Mouse (Mus musculus) CD8-positive naive resting alpha-beta T cell, adult 2 months (primary cell): ENCODE results near the gene Cdh4.

Source experiments
- DNase-seq, 2 experiments: peaks; one replicate each; pipeline ENCODE4 v3.0.0; 2022; ENCODE audit warnings: low read depth in 2 of 2, low spot score in 2 of 2

Cdh4 gene

DNA sequence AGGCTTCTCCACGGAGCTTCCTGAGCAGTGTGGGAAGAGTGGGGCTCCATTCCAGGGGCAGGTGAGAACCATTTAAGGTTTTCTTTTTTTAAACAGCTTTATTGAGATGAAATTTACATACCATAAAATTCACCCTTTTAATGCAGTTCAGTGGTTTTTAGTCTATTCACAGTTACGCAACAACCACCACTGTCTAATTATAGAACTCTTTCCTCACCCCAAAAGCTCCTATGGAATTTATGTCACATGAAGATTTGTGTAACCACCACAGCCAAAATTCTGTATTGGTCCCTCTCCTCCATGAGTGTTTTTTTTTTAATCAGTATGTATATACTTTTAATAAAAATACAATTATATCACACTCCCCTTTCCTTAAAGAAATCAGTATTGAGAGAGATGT lies 144.8 kb downstream of the Cdh4 start:
- DNase-seq, result no peak

DNA sequence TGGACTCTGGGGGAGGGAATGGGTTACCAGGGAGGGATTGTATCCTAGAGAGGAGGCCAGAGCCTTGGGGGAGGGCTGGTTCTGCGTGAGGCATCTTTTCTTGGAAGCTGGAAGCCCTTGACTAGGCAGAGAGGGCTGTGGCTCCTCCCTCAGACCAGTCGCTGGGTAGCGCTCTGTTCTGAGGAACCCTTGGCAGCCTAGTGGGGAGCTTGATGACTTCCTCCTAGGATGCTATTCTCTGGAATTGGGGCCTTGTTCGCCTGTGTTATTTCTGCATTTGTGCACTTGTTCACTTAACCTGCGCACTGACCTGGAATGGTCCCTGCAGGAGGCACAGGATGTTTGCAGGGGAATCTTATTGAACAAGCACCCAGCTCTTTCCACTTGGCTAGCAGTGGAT lies 149.4 kb downstream of the Cdh4 start:
- no peak for DNase-seq

DNA sequence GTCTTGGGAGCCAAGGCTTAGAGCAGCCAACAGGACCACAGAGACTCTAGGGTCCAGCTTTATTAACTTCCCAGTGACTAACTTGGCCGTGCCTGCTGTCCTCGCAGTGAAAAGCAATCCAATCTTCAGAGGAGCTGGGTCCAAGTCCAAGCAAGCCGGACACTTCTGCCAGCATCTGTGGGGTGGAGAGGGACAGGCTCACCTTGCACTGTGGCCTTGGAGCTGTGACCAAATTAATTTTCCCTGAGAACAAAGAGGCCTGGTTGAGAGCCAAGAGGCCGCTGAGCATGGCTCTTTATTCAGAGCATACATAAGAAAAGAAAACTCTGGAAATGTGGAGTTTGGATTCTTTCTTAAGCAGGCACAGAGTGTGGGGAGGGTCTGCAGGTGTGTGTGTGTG lies 152.8 kb downstream of the Cdh4 start:
- no peak for DNase-seq

- no peak for DNase-seq
Observed at GRCm38 (mm10) chr2:179598886-179599285, 156.7 kb downstream of the Cdh4 start.

GRCm38 (mm10) chr2:179599886-179600285 lies 157.7 kb downstream of the Cdh4 start:
- no peak for DNase-seq

DNA sequence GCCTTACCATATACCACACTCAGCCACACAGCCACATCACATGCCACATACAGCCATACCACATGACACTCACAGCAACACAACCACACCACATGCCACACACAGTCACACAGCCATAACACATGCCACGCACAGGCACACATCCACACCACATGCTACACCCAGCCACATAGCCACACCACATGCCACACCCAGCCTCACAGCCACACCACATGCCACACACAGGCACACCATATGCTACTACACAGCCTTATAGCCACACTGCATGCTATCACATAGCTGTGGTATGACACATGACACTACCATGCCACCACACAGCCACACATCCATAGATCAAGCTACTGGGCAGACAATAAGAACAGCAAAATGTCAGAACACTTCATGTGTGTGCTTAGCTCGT lies 158.1 kb downstream of the Cdh4 start:
- no peak for DNase-seq

GRCm38 (mm10) chr2:179601167-179601566 lies 158.9 kb downstream of the Cdh4 start:
- no peak for DNase-seq

DNA sequence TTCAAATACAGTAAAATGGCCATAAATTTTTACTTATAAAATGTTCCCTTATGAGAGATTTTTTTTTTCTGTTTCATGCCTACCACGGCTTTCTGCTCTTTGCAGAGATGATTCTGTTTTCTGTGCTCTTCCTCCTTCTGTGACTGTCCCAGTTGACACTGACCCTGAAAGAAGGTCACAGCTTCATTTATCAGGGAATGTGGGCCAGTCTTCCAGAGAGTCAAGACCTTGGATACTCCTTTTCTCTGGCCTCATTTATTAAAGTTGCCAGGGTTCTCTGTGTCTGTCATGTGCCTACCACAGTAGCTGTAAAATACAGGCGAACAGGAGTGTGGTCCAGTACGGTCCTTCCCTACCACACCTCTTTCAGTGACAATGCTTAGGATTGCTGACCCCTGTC lies 162.5 kb downstream of the Cdh4 start:
- DNase-seq, result no peak

- DNase-seq, result no peak
Observed at GRCm38 (mm10) chr2:179605255-179605654, 163.0 kb downstream of the Cdh4 start.

DNA sequence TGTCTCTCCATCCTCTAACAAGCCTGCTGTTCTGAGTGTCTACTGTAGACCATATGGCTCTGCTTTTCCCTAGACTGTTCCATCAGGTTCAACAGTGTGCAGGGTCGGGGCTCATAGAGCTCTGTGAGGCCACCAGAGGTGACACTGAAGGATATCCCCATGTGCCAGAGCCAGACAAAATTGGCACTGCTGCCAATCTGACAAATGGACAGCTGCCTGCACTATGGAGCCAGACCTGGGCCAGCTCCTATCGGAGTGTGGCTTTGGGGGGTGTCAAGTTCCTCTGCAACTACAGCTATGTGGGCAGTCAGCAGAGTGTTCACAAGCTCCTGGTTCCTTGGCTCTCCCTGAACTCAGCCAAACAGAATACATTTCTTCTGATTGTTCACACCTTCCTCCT lies 164.1 kb downstream of the Cdh4 start:
- DNase-seq, result no peak

DNA sequence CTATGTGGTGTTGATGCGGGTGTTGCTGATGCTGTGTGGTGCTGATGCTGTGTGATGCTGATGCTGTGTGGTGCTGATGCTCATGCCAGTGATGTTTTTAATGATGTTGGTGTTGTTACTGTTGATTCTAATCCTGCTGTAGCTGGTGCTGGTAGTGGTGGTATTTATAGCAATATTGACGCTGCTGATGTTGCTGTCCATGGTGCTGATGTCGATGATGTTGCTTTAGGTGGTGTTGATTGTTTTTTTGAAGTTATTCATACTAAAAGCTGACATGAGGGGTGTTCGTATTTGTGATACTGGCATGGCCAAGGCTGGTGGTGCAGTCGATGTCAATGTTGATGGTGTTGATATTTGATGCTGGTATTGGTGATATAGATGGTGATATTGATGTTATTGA lies 173.7 kb downstream of the Cdh4 start:
- no peak for DNase-seq

DNA sequence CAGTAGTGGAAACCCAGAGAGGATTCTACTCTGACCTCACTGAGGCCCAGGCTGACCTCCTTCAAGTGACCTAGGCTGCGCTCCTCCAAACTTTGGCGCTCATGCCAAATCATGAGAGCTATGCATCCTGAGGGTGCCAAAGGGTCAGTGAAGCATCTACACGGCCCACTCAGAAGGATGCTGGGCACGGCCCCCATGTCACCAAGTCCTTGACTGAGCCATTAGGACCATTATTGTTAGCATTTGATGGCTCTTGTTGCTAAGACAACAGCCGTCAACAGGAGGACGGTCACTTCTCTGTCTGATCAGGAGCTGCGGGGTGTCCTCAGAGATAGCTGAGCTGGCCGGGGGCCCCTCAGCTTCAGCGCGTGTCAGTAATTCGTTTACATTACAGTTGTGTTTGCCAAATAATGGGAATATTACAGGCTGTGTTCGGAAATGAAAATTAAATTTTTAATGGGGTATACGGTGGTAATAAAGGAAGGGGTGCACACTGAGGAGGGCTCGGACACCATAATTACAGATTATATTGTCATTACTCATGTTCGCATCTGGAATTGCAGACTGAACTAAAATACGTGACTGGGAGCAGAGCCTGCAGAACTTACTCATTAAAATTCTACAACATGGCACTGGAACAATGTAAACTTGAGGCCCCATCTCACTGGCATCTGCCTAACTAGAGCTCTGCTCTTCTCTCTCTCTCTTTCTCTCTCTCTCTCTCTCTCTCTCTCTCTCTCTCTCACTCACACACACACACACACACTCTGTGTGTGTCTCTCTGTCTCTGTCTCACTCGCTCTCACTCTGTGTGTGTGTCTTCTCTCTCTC lies 181.6 kb downstream of the Cdh4 start:
- DNase-seq, result no peak

- DNase-seq, result no peak
Observed at GRCm38 (mm10) chr2:179627563-179627962, 185.3 kb downstream of the Cdh4 start.

DNA sequence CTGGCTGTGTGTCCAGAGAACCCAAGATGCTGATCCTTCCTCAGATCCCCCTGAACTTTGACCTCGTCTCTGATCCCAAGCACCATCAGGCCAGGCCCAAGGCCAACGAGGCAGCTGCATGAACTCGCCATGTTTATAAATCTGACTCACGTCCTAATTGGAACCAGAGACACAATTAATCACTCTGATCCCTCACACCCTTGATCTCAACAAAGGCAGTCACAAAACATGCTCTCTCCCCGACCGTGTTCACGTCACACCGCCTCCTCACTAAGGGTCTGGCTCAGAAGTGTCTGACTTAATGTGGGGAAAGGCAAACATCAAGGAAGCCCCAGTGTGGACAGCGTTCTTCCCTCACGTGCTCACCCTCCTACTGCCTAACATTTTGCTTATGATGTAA lies 188.5 kb downstream of the Cdh4 start:
- no peak for DNase-seq

DNA sequence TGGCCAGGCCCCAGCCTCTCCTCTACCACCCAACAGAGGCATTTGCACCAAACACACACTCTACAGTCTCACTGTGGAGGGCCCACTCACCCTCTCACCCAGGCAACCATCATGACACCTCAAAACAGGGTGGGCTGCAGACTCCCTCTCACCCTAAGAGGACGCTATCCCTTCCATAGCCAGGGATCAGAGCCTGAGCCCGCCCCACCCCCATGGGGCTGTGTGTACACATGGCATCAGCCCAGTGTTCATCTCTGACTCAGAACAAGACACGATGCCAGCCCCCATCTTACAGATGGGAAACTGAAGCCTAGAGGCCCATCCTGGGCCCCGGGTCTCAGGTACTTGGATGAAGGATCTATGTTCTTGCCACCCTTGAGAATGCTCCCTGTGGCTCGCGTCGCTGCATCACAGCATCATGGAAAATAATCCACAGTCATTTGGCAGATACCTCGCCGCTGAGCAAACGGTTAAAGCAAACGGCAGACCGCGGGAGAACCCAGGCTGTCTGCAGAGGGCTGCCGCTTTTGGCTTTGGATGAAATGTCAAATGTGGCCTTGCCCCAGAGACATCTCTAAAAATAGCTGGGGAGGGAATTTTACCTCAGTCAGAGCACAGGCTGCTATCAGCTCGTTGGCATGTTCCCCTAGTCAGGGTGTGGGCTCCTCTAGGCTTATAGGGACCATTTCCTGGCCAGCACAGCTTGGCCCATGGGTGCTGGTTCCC lies 198.5 kb downstream of the Cdh4 start:
- no peak for DNase-seq

- no peak for DNase-seq
Observed at GRCm38 (mm10) chr2:179648573-179649263, 206.5 kb downstream of the Cdh4 start.

DNA sequence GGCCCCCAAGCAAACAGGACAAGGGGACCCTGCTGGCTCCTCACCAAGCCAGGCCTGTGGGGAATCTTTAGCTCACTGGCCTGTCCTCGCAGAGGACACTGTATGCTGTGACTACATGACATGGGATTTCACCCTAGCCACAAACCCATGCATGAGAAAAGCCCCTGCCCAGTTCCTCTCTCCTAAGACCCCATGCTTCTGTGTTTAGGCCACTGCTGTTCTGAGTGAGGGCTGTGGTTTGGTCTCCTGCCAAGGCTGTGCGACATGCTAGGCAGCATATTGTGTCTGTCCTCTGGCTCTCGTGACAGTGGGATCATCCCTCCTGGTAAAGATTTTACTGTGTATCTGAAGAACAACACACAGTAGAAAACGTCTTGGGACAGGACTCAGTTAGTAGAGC lies 207.1 kb downstream of the Cdh4 start:
- no peak for DNase-seq

- DNase-seq, result no peak
Observed at GRCm38 (mm10) chr2:179650168-179650567, 207.9 kb downstream of the Cdh4 start.

- no peak for DNase-seq
Observed at GRCm38 (mm10) chr2:179655506-179655905, 213.3 kb downstream of the Cdh4 start.

DNA sequence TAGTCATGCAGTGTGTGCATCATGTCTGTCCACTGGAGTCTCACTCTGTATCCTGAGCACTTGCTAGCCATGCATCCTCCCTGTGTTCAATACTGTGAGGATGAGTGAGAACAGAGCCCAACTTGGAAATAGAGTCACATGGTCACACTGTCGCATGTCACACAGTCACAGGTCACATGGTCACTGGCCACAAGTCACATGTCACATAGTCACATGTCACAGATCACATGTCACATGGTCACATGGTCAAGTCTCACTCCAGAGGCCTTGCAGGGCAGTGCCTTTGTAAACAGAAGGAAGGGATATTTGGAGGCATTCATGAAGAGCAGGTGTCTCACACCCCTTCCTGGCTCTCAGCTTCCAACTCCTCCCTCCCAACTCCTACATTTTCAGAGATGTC lies 217.0 kb downstream of the Cdh4 start:
- no peak for DNase-seq

DNA sequence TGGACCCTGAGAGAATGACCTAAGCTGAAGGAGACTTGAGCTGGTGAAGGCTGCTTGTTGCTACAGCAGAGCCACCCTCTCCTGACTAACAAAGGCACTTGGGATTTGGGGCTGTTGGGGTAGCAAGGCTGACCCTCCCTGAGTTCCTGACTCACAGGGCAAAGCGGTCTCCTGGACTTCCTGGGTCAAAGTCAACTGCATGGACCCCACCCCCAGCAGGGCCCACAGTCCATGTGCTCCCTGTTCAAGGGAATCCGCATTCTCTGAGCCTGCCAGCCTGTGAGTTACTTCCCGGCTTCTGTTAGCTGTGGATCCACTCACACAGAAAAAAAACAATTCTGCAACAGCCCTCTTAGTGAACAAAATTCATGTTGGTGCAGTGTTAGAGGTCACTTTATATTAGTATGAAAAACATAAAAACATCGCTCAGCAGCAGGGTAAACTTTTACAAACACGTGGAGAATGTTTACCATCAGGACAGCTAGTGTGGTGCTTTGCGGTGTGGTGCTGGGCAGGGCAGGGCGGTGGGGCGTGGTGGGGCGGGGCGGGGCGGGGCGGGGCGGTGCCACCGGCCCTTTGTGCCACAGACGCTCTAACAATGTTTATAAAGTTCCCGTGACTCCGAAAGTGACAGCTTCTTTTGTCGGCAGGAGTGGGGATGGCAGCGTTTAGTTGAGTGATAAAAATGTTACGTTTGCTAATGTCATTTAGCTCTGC lies 219.9 kb downstream of the Cdh4 start:
- no peak for DNase-seq
